In genomic region chr3:88473020-88473419, GRCm38 (mm10) we compare ENCODE assay signal across 12 mouse cellular contexts. TPM values are rescaled to one million over a fixed set of nuclear protein-coding genes. Genes with fewer than 3 reads are reported as not detected.
DNase-seq lines count a peak whose midpoint lies in the region; ATAC-seq and TF ChIP-seq lines count a peak whose summit lies in the region.
"Had no signal": no experiment of that assay in that cellular context is flagged by ENCODE, and none has a peak within 500 bp of the region (broad histone marks: within the 10 kb centered on the region; RNA-seq: fewer than 3 reads in every experiment).

No protein-coding gene starts in this region.

- H3K9ac ChIP-seq in lung, embryonic 15.5 days, result no peak overlapping the region
- no peak overlapping the region for H3K9ac ChIP-seq in embryonic facial prominence, embryonic 11.5 days (replicated peaks; ENCODE audit: low read length)
- no peak overlapping the region for H3K9ac ChIP-seq in hindbrain, embryonic 12.5 days
- H3K9ac ChIP-seq: heart, embryonic 15.5 days had no signal

- no peak for TF ChIP-seq POLR2A in myocyte (IDR thresholded peaks at IDR 0.05; ENCODE audit: insufficient read length, low read depth)

- no peak overlapping the region for H3K4me2 ChIP-seq in lung, embryonic 15.5 days
- no peak overlapping the region for H3K4me2 ChIP-seq in embryonic facial prominence, embryonic 11.5 days (ENCODE audit: low read depth, low read length)
- H3K4me2 ChIP-seq in hindbrain, embryonic 12.5 days (replicated peaks), result no peak overlapping the region
- H3K4me2 ChIP-seq in myocyte (ENCODE audit: low read depth), result no peak overlapping the region
- H3K4me2 ChIP-seq: heart, embryonic 15.5 days had no signal

- no peaks in the 10 kb centered on the region for H3K9me3 ChIP-seq in lung, embryonic 15.5 days
- no peaks in the 10 kb centered on the region for H3K9me3 ChIP-seq in embryonic facial prominence, embryonic 11.5 days (replicated peaks; ENCODE audit: control insufficient read depth, low read length)
- no peaks in the 10 kb centered on the region for H3K9me3 ChIP-seq in hindbrain, embryonic 12.5 days (replicated peaks)
- H3K9me3 ChIP-seq: heart, embryonic 15.5 days had no signal

- DNase-seq in lung, postnatal 14 days, result no peak
- DNase-seq in embryonic facial prominence, embryonic 11.5 days (ENCODE audit: low spot score), result peak; percentile 69
- no peak for DNase-seq in adrenal gland, postnatal 36 days
- no peak for DNase-seq in left cerebral cortex, adult 2 months (ENCODE audit: extremely low spot score in 1 of 2, low spot score in 2 of 2)
- no peak for DNase-seq in urinary bladder, postnatal 25 days (ENCODE audit: low spot score)
- DNase-seq: adrenal gland, adult 2 months; cerebellum, adult 18-20 months; thymus, adult 18-20 months had no signal

- intact Hi-C loops in left cerebral cortex, adult 2 months (cut with DNase I), result no loop called here

- no peak for TF ChIP-seq CTCF in left cerebral cortex, adult 2 months (IDR thresholded peaks at IDR 0.05)

- H3K4me1 ChIP-seq in lung, embryonic 15.5 days, result no peaks in the 10 kb centered on the region
- no peaks in the 10 kb centered on the region for H3K4me1 ChIP-seq in embryonic facial prominence, embryonic 11.5 days (ENCODE audit: control insufficient read depth, insufficient read depth, low read length)
- 0 out of 2 replicates have a peak, but pooled peaks cover 6% of the 10 kb centered on the region for H3K4me1 ChIP-seq in hindbrain, embryonic 12.5 days

- no peaks in the 10 kb centered on the region for H3K36me3 ChIP-seq in lung, embryonic 15.5 days
- H3K36me3 ChIP-seq in embryonic facial prominence, embryonic 11.5 days (replicated peaks; ENCODE audit: control insufficient read depth, insufficient read depth, low read depth, low read length), result no peaks in the 10 kb centered on the region
- no peaks in the 10 kb centered on the region for H3K36me3 ChIP-seq in hindbrain, embryonic 12.5 days
- no peaks in the 10 kb centered on the region for H3K36me3 ChIP-seq in myocyte (ENCODE audit: control insufficient read depth, insufficient read depth)
- H3K36me3 ChIP-seq: heart, embryonic 15.5 days had no signal

- H3K27me3 ChIP-seq in lung, embryonic 15.5 days, result no peaks in the 10 kb centered on the region
- no peaks in the 10 kb centered on the region for H3K27me3 ChIP-seq in embryonic facial prominence, embryonic 11.5 days (ENCODE audit: control insufficient read depth, insufficient read depth, low read length)
- 0 out of 2 replicates have a peak, but pooled peaks cover 6% of the 10 kb centered on the region for H3K27me3 ChIP-seq in hindbrain, embryonic 12.5 days
- no peaks in the 10 kb centered on the region for H3K27me3 ChIP-seq in myocyte (ENCODE audit: control insufficient read depth, insufficient read depth, insufficient read length)

- no peak overlapping the region for H3ac ChIP-seq in myocyte (ENCODE audit: control insufficient read depth, insufficient read length)

- H3K27ac ChIP-seq in lung, embryonic 15.5 days, result no peak overlapping the region
- H3K27ac ChIP-seq in embryonic facial prominence, embryonic 11.5 days (replicated peaks; ENCODE audit: low read depth, low read length), result no peak overlapping the region
- H3K27ac ChIP-seq in hindbrain, embryonic 12.5 days, result peak overlapping the region; percentile 40; the same call in 1 of the 2 replicates
- no peak overlapping the region for H3K27ac ChIP-seq in left cerebral cortex, adult 2 months
- H3K27ac ChIP-seq: heart, embryonic 15.5 days had no signal

- no peaks in the 10 kb centered on the region for H3K79me2 ChIP-seq in myocyte (ENCODE audit: control insufficient read depth, insufficient read depth)

- no peak overlapping the region for H3K4me3 ChIP-seq in lung, embryonic 15.5 days
- no peak overlapping the region for H3K4me3 ChIP-seq in embryonic facial prominence, embryonic 11.5 days (ENCODE audit: low read depth, low read length)
- no peak overlapping the region for H3K4me3 ChIP-seq in hindbrain, embryonic 12.5 days
- H3K4me3 ChIP-seq in myocyte, result no peak overlapping the region
- H3K4me3 ChIP-seq in left cerebral cortex, adult 2 months, result no peak overlapping the region
- H3K4me3 ChIP-seq: heart, embryonic 15.5 days had no signal

- ATAC-seq in lung, embryonic 15.5 days (ENCODE audit: borderline replicate concordance, extremely low read depth, low FRiP score, low TSS enrichment), result peak; percentile 44; the same call in 1 of the 2 replicates
- peak; percentile 67; the same call in 1 of the 2 replicates for ATAC-seq in embryonic facial prominence, embryonic 11.5 days (replicated peaks; ENCODE audit: insufficient number of reproducible peaks, low FRiP score, low TSS enrichment, low read depth)
- 0 out of 2 replicates have a peak, but pooled peaks have one; percentile 48 for ATAC-seq in hindbrain, embryonic 12.5 days (ENCODE audit: low FRiP score)

- WGBS in lung, embryonic 15.5 days, result 36% methylated on average over 5 of the region's 5 CpGs
- WGBS in embryonic facial prominence, embryonic 11.5 days, result 22% methylated on average over 5 of the region's 5 CpGs
- 23% methylated on average over 5 of the region's 5 CpGs for WGBS in hindbrain, embryonic 12.5 days

TF ChIP-seq in myocyte, 11 proteins besides CTCF, POLR2A, EP300 and RAD21:
- TF ChIP-seq MYOG (IDR thresholded peaks at IDR 0.05; ENCODE audit: control insufficient read depth in 1 of 3, insufficient read depth in 1 of 3, insufficient read length in 2 of 3, low read depth in 2 of 3) (peak in 1 of 3 experiments; percentile 74), CEBPB (IDR thresholded peaks at IDR 0.05; ENCODE audit: insufficient read depth, poor library complexity, severe bottlenecking) (no peak), TCF12 (IDR thresholded peaks at IDR 0.05; ENCODE audit: insufficient read depth, poor library complexity, severe bottlenecking) (peak; percentile 12), MYOD1 (IDR thresholded peaks at IDR 0.05; ENCODE audit: control insufficient read depth in 1 of 3, insufficient read length in 2 of 3, low read depth in 2 of 3) (peak in 2 of 3 experiments; percentile 61 to 68)

RNA-seq across cellular contexts. Expression of gene Sema4a, which starts 12.0 kb away (rescaled TPM):
- polyA plus RNA-seq in lung, embryonic 15.5 days (2015; fragmentation: Nextera tagmentation; extraction: Ambion mirVana), result 4.5 and 5.3 TPM in 2 replicates
- 5.3 and 6.5 TPM in 2 replicates for polyA plus RNA-seq in embryonic facial prominence, embryonic 11.5 days (2014; fragmentation: Nextera tagmentation; extraction: Ambion mirVana)
- polyA plus RNA-seq in hindbrain, embryonic 12.5 days (2016; fragmentation: Nextera tagmentation; extraction: Ambion mirVana), result 17.1 and 18.4 TPM in 2 replicates
- polyA plus RNA-seq in myocyte (2012; fragmentation: generic; extraction: Trizol), result 0.35 TPM
- total RNA-seq in adrenal gland, postnatal 36 days (2021), result 10 to 100 TPM in 1 of 2 experiments, 1 to 10 TPM in 1; 8.9 to 12.6 TPM
- total RNA-seq in left cerebral cortex, adult 2 months (2021), result 10 to 100 TPM; 68.7 to 71.2 TPM

RNA-seq across cellular contexts. Expression of gene Lmna, which starts 36.7 kb away (rescaled TPM):
- polyA plus RNA-seq in lung, embryonic 15.5 days (2015; fragmentation: Nextera tagmentation; extraction: Ambion mirVana), result 111 and 121 TPM in 2 replicates
- polyA plus RNA-seq in embryonic facial prominence, embryonic 11.5 days (2014; fragmentation: Nextera tagmentation; extraction: Ambion mirVana), result 28.7 and 30.5 TPM in 2 replicates
- polyA plus RNA-seq in hindbrain, embryonic 12.5 days (2016; fragmentation: Nextera tagmentation; extraction: Ambion mirVana), result 48.9 and 61.6 TPM in 2 replicates
- 954 TPM for polyA plus RNA-seq in myocyte (2012; fragmentation: generic; extraction: Trizol)
- 100 to 1,000 TPM; 109 to 141 TPM for total RNA-seq in adrenal gland, postnatal 36 days (2021)
- total RNA-seq in left cerebral cortex, adult 2 months (2021), result 10 to 100 TPM; 59.3 to 61.7 TPM

RNA-seq across cellular contexts. Expression of gene Slc25a44, which starts 48.1 kb away (rescaled TPM):
- polyA plus RNA-seq in lung, embryonic 15.5 days (2015; fragmentation: Nextera tagmentation; extraction: Ambion mirVana), result 13.9 and 14.8 TPM in 2 replicates
- polyA plus RNA-seq in embryonic facial prominence, embryonic 11.5 days (2014; fragmentation: Nextera tagmentation; extraction: Ambion mirVana), result 17.1 and 19.2 TPM in 2 replicates
- 24.9 and 25.9 TPM in 2 replicates for polyA plus RNA-seq in hindbrain, embryonic 12.5 days (2016; fragmentation: Nextera tagmentation; extraction: Ambion mirVana)
- polyA plus RNA-seq in myocyte (2012; fragmentation: generic; extraction: Trizol), result 19.3 TPM
- 10 to 100 TPM; 47.2 to 48.1 TPM for total RNA-seq in adrenal gland, postnatal 36 days (2021)
- total RNA-seq in left cerebral cortex, adult 2 months (2021), result 10 to 100 TPM; 75.8 to 77.6 TPM

RNA-seq across cellular contexts. Expression of gene Mex3a, which starts 59.2 kb away (rescaled TPM):
- 15.8 and 16.8 TPM in 2 replicates for polyA plus RNA-seq in lung, embryonic 15.5 days (2015; fragmentation: Nextera tagmentation; extraction: Ambion mirVana)
- polyA plus RNA-seq in embryonic facial prominence, embryonic 11.5 days (2014; fragmentation: Nextera tagmentation; extraction: Ambion mirVana), result 40.1 and 41.0 TPM in 2 replicates
- 44.2 and 44.5 TPM in 2 replicates for polyA plus RNA-seq in hindbrain, embryonic 12.5 days (2016; fragmentation: Nextera tagmentation; extraction: Ambion mirVana)
- 8.1 TPM for polyA plus RNA-seq in myocyte (2012; fragmentation: generic; extraction: Trizol)
- total RNA-seq in adrenal gland, postnatal 36 days (2021), result 1 to 10 TPM; 3.1 to 4.3 TPM
- total RNA-seq in left cerebral cortex, adult 2 months (2021), result 1 to 10 TPM; 3.2 TPM
